Mouse (Mus musculus) adrenal gland, adult (tissue): ENCODE data around the gene Gna14.
A peak's percentile ranks its signal among the peaks of the same experiment; 100 is the strongest.

Experiments used
- DNase-seq, 2 experiments: peaks; one replicate each; pipeline ENCODE4 v3.0.0; 2022 to 2023; ENCODE audit warnings: low spot score in 1 of 2; ENCODE audit not compliant: inconsistent age in 2 of 2

Gene Gna14

GRCm38 (mm10) chr19:16510343-16511080 lies 75.0 kb downstream of the Gna14 start:
- DNase-seq: no peak

GRCm38 (mm10) chr19:16511081-16511420 lies 75.5 kb downstream of the Gna14 start:
- no peak for DNase-seq

GRCm38 (mm10) chr19:16514201-16514600 lies 78.6 kb downstream of the Gna14 start:
- peak in 1 of 2 experiments; percentile 47 for DNase-seq

GRCm38 (mm10) chr19:16518569-16518968 lies 83.0 kb downstream of the Gna14 start:
- no peak for DNase-seq

- DNase-seq: no peak
Observed at GRCm38 (mm10) chr19:16520608-16521007, 85.0 kb downstream of the Gna14 start.

- DNase-seq: no peak
Observed at GRCm38 (mm10) chr19:16526302-16526880, 90.8 kb downstream of the Gna14 start.

GRCm38 (mm10) chr19:16527031-16527430 lies 91.5 kb downstream of the Gna14 start:
- no peak for DNase-seq

- DNase-seq: no peak
Observed at GRCm38 (mm10) chr19:16528225-16528828, 92.8 kb downstream of the Gna14 start.

GRCm38 (mm10) chr19:16529293-16529920 lies 93.8 kb downstream of the Gna14 start:
- peak; percentile 68 to 83 for DNase-seq

- DNase-seq: peak; percentile 58 to 85
Observed at GRCm38 (mm10) chr19:16529999-16530398, 94.4 kb downstream of the Gna14 start.

- no peak for DNase-seq
Observed at GRCm38 (mm10) chr19:16534311-16534710, 98.7 kb downstream of the Gna14 start.

GRCm38 (mm10) chr19:16538416-16538815 lies 102.9 kb downstream of the Gna14 start:
- no peak for DNase-seq

GRCm38 (mm10) chr19:16543688-16544087 lies 108.1 kb downstream of the Gna14 start:
- no peak for DNase-seq

- peak in 1 of 2 experiments; percentile 66 for DNase-seq
Observed at GRCm38 (mm10) chr19:16556988-16557387, 121.4 kb downstream of the Gna14 start.

- peak in 1 of 2 experiments; percentile 63 for DNase-seq
Observed at GRCm38 (mm10) chr19:16557971-16558370, 122.4 kb downstream of the Gna14 start.

- peak in 1 of 2 experiments; percentile 35 for DNase-seq
Observed at GRCm38 (mm10) chr19:16558570-16558969, 123.0 kb downstream of the Gna14 start.

- DNase-seq: peak in 1 of 2 experiments; percentile 22
Observed at GRCm38 (mm10) chr19:16559243-16559896, 123.8 kb downstream of the Gna14 start.

- DNase-seq: peak in 1 of 2 experiments; percentile 46
Observed at GRCm38 (mm10) chr19:16562676-16563075, 127.1 kb downstream of the Gna14 start.

GRCm38 (mm10) chr19:16576790-16577189 lies 141.2 kb downstream of the Gna14 start:
- DNase-seq: no peak

GRCm38 (mm10) chr19:16579656-16580260 lies 144.2 kb downstream of the Gna14 start:
- peak; percentile 77 to 87 for DNase-seq

- peak; percentile 59 to 77 for DNase-seq
Observed at GRCm38 (mm10) chr19:16580501-16580900, 144.9 kb downstream of the Gna14 start.
